Mouse (Mus musculus): Measurements from ENCODE around the gene Ephb2. TPM values are rescaled to one million over a fixed set of nuclear protein-coding genes. Genes with fewer than 3 reads are reported as not detected.

Gene Ephb2
- polyA plus RNA-seq, 1 experiment from 2014 or later, result 15.6 TPM

- Histone ChIP-seq H3K27ac (replicated peaks) (peak overlapping the region; percentile 71), H3K9me3 (replicated peaks) (no peaks in the 10 kb centered on the region), H3K4me1 (peaks cover 66% of the 10 kb centered on the region), H3K36me3 (peaks cover 47% of the 10 kb centered on the region), H3K27me3 (ENCODE audit: low read depth, poor library complexity, severe bottlenecking) (no peaks in the 10 kb centered on the region), H3K4me3 (no peak overlapping the region)
- no peak for DNase-seq (ENCODE audit: low spot score)
- 82% methylated on average over 11 of the region's 11 CpGs for WGBS
Measured at GRCm38 (mm10) chr4:136698404-136699083, 137.2 kb downstream of the Ephb2 start.

GRCm38 (mm10) chr4:136697325-136697724 lies 138.5 kb downstream of the Ephb2 start:
- 89% methylated on average over 6 of the region's 6 CpGs for WGBS
- no peak overlapping the region for H3K4me3 ChIP-seq
- H3K27ac ChIP-seq (replicated peaks), result 0 out of 2 replicates have a peak overlapping the region, but pooled peaks have one; percentile 71
- H3K36me3 ChIP-seq, result peaks cover 59% of the 10 kb centered on the region
- peaks cover 54% of the 10 kb centered on the region for H3K4me1 ChIP-seq
- H3K27me3 ChIP-seq (ENCODE audit: low read depth, poor library complexity, severe bottlenecking), result no peaks in the 10 kb centered on the region
- DNase-seq (ENCODE audit: low spot score), result no peak
- H3K9me3 ChIP-seq (replicated peaks), result 0 out of 2 replicates have a peak, but pooled peaks cover 2% of the 10 kb centered on the region

DNA sequence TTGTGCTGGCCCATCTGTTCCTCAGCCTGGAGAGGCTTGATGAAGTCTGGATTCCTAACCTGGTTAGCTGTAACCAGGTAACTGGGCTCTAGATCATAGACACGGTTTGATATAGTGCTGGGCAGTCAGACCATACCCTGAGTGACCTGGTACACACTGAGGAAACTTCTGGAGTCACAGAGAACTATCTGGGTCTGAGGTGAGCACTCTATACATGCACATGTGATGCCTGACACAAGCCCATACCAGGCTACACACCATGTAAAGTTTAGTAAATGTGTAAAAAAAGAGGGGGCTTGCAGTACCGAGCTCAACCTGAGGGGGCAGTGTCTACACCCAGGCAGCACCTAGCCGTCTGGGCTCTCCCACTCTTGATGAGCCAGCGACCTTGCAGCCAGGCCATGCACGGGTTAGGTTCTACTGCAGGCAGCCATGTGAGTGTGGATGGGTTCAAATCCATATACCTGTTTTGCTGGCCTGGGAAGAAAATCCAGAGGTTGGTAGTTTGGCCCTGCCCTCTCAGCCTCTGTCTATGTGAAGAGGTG lies 139.3 kb downstream of the Ephb2 start:
- H3K27ac ChIP-seq (replicated peaks), result 0 out of 2 replicates have a peak overlapping the region, but pooled peaks have one; percentile 49
- peak; percentile 73 for DNase-seq (ENCODE audit: low spot score)
- no peaks in the 10 kb centered on the region for H3K27me3 ChIP-seq (ENCODE audit: low read depth, poor library complexity, severe bottlenecking)
- 0 out of 2 replicates have a peak, but pooled peaks cover 3% of the 10 kb centered on the region for H3K9me3 ChIP-seq (replicated peaks)
- WGBS, result 22% methylated on average over 5 of the region's 5 CpGs
- H3K4me1 ChIP-seq, result peaks cover 49% of the 10 kb centered on the region
- H3K36me3 ChIP-seq, result peaks cover 66% of the 10 kb centered on the region
- no peak overlapping the region for H3K4me3 ChIP-seq

- no peak overlapping the region for H3K4me3 ChIP-seq
- no peak overlapping the region for H3K27ac ChIP-seq (replicated peaks)
- 0 out of 2 replicates have a peak, but pooled peaks cover 3% of the 10 kb centered on the region for H3K9me3 ChIP-seq (replicated peaks)
- no peaks in the 10 kb centered on the region for H3K27me3 ChIP-seq (ENCODE audit: low read depth, poor library complexity, severe bottlenecking)
- 97% methylated on average over 9 of the region's 9 CpGs for WGBS
- peaks cover 41% of the 10 kb centered on the region for H3K4me1 ChIP-seq
- no peak for DNase-seq (ENCODE audit: low spot score)
- peaks cover 69% of the 10 kb centered on the region for H3K36me3 ChIP-seq
Measured at GRCm38 (mm10) chr4:136695696-136696095, 140.1 kb downstream of the Ephb2 start.

- Histone ChIP-seq H3K9me3 (replicated peaks) (0 out of 2 replicates have a peak, but pooled peaks cover 3% of the 10 kb centered on the region), H3K4me3 (no peak overlapping the region), H3K27ac (replicated peaks) (peak overlapping the region; percentile 13; the same call in 1 of the 2 replicates), H3K27me3 (ENCODE audit: low read depth, poor library complexity, severe bottlenecking) (no peaks in the 10 kb centered on the region), H3K36me3 (peaks cover 100% of the 10 kb centered on the region), H3K4me1 (peaks cover 39% of the 10 kb centered on the region)
- WGBS, result 89% methylated on average over 12 of the region's 12 CpGs
- no peak for DNase-seq (ENCODE audit: low spot score)
Measured at GRCm38 (mm10) chr4:136690034-136690433, 145.8 kb downstream of the Ephb2 start.

- Histone ChIP-seq H3K9me3 (replicated peaks) (0 out of 2 replicates have a peak, but pooled peaks cover 3% of the 10 kb centered on the region), H3K27ac (replicated peaks) (no peak overlapping the region), H3K27me3 (ENCODE audit: low read depth, poor library complexity, severe bottlenecking) (no peaks in the 10 kb centered on the region), H3K4me1 (peaks cover 53% of the 10 kb centered on the region), H3K36me3 (peaks cover 100% of the 10 kb centered on the region), H3K4me3 (no peak overlapping the region)
- no peak for DNase-seq (ENCODE audit: low spot score)
- WGBS, result 74% methylated on average over 4 of the region's 4 CpGs
Measured at GRCm38 (mm10) chr4:136688113-136688512, 147.7 kb downstream of the Ephb2 start.

- Histone ChIP-seq H3K4me1 (peaks cover 70% of the 10 kb centered on the region), H3K36me3 (peaks cover 100% of the 10 kb centered on the region), H3K4me3 (no peak overlapping the region), H3K27me3 (ENCODE audit: low read depth, poor library complexity, severe bottlenecking) (no peaks in the 10 kb centered on the region), H3K9me3 (replicated peaks) (no peaks in the 10 kb centered on the region), H3K27ac (replicated peaks) (peak overlapping the region; percentile 24; the same call in 1 of the 2 replicates)
- peak; percentile 32 for DNase-seq (ENCODE audit: low spot score)
- 39% methylated on average over 10 of the region's 10 CpGs for WGBS
Measured at GRCm38 (mm10) chr4:136685431-136685869, 150.3 kb downstream of the Ephb2 start.

DNA sequence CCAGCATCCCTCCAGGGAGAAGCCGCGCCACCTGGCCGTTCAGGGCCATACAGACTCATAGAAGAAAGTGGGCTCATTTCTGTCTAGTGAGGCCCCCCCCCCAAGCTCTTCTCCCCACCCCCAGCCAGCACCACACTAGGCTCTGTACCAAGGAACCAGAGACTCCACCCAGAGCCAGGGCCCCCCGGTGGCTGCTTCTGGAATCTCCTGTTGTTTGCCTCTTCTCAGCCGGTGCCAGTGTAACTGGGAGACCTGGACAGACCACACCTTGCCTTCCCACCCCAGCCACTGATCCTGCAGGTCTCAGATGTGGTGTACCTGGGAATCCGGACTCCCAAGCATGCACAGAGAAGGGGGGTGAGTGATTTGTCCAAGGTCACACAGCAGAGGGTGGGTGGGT lies 151.3 kb downstream of the Ephb2 start:
- Histone ChIP-seq H3K9me3 (replicated peaks) (no peaks in the 10 kb centered on the region), H3K36me3 (peaks cover 100% of the 10 kb centered on the region), H3K27ac (replicated peaks) (no peak overlapping the region; the same call in 1 of the 2 replicates), H3K4me3 (no peak overlapping the region), H3K27me3 (ENCODE audit: low read depth, poor library complexity, severe bottlenecking) (no peaks in the 10 kb centered on the region), H3K4me1 (peaks cover 74% of the 10 kb centered on the region)
- WGBS, result 84% methylated on average over 6 of the region's 6 CpGs
- no peak for DNase-seq (ENCODE audit: low spot score)

GRCm38 (mm10) chr4:136680641-136681040 lies 155.1 kb downstream of the Ephb2 start:
- WGBS, result 89% methylated on average over 14 of the region's 14 CpGs

DNA sequence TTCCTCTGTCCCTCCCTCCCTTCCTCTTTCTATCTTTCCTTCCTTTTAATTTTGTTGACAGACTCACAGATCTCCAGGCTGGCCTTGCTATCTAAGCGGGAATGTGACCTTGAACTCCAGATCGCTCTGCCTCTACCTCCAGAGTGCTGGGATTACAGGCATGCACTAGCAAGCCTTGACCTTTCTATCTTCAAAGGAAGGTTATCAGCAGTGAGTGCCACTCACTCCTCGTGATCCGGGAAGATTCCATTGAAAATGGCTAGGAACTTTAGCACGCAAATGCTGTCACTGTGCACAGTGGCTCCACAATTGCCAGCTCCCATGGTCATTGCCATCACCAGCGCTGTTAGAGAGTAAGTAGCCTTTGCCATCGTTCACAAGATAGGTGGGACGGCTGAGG lies 156.6 kb downstream of the Ephb2 start:
- H3K4me3 ChIP-seq, result no peak overlapping the region
- 84% methylated on average over 8 of the region's 8 CpGs for WGBS
- DNase-seq (ENCODE audit: low spot score), result no peak
- H3K27me3 ChIP-seq (ENCODE audit: low read depth, poor library complexity, severe bottlenecking), result no peaks in the 10 kb centered on the region
- H3K36me3 ChIP-seq, result peaks cover 82% of the 10 kb centered on the region
- peaks cover 41% of the 10 kb centered on the region for H3K4me1 ChIP-seq
- H3K9me3 ChIP-seq (replicated peaks), result no peaks in the 10 kb centered on the region
- no peak overlapping the region; the same call in 1 of the 2 replicates for H3K27ac ChIP-seq (replicated peaks)

More at GRCm38 (mm10) chr4:136680641-136681040, 155.1 kb downstream of the Ephb2 start:
- H3K27me3 ChIP-seq (ENCODE audit: low read depth, poor library complexity, severe bottlenecking), result no peaks in the 10 kb centered on the region
- H3K4me1 ChIP-seq, result peaks cover 55% of the 10 kb centered on the region
- peaks cover 82% of the 10 kb centered on the region for H3K36me3 ChIP-seq
- H3K4me3 ChIP-seq, result no peak overlapping the region
- no peaks in the 10 kb centered on the region for H3K9me3 ChIP-seq (replicated peaks)
- peak overlapping the region; percentile 57; the same call in 1 of the 2 replicates for H3K27ac ChIP-seq (replicated peaks)
- DNase-seq (ENCODE audit: low spot score), result no peak

GRCm38 (mm10) chr4:136678480-136678879 lies 157.3 kb downstream of the Ephb2 start:
- 5% methylated on average over 3 of the region's 3 CpGs for WGBS
- no peak overlapping the region; the same call in 1 of the 2 replicates for H3K27ac ChIP-seq (replicated peaks)
- peak; percentile 85 for DNase-seq (ENCODE audit: low spot score)
- no peaks in the 10 kb centered on the region for H3K9me3 ChIP-seq (replicated peaks)
- no peaks in the 10 kb centered on the region for H3K27me3 ChIP-seq (ENCODE audit: low read depth, poor library complexity, severe bottlenecking)
- H3K36me3 ChIP-seq, result peaks cover 82% of the 10 kb centered on the region
- H3K4me3 ChIP-seq, result no peak overlapping the region
- H3K4me1 ChIP-seq, result peaks cover 35% of the 10 kb centered on the region

GRCm38 (mm10) chr4:136675439-136675838 lies 160.3 kb downstream of the Ephb2 start:
- Histone ChIP-seq H3K36me3 (peaks cover 82% of the 10 kb centered on the region), H3K27me3 (ENCODE audit: low read depth, poor library complexity, severe bottlenecking) (no peaks in the 10 kb centered on the region), H3K9me3 (replicated peaks) (no peaks in the 10 kb centered on the region), H3K4me3 (no peak overlapping the region), H3K4me1 (peaks cover 14% of the 10 kb centered on the region), H3K27ac (replicated peaks) (no peak overlapping the region)
- DNase-seq (ENCODE audit: low spot score), result no peak
- 96% methylated on average over 9 of the region's 9 CpGs for WGBS
